Mouse (Mus musculus): ENCODE data around the gene St3gal4. TPM values are rescaled to one million over a fixed set of nuclear protein-coding genes. Genes with fewer than 3 reads are reported as not detected.

St3gal4 gene
- polyA plus RNA-seq, 1 experiment from 2014 or later, result 11.7 TPM

- WGBS, result 62% methylated on average over 2 of the region's 2 CpGs
- ATAC-seq (replicated peaks; ENCODE audit: low FRiP score, low read depth) (no peak), DNase-seq (ENCODE audit: low spot score) (no peak)
- no peak overlapping the region for H3K4me2 ChIP-seq (ENCODE audit: low read length)
- H3K9me3 ChIP-seq (replicated peaks; ENCODE audit: low read length), result no peaks in the 10 kb centered on the region
- no peaks in the 10 kb centered on the region for H3K36me3 ChIP-seq (ENCODE audit: insufficient read depth, low read length)
- no peak for TF ChIP-seq CTCF (IDR thresholded peaks at IDR 0.05; ENCODE audit: low read depth)
- H3K27ac ChIP-seq, result no peak overlapping the region
- no peaks in the 10 kb centered on the region for H3K27me3 ChIP-seq (ENCODE audit: insufficient read depth, low read length)
- H3K4me1 ChIP-seq (replicated peaks; ENCODE audit: insufficient read depth, low read length), result no peaks in the 10 kb centered on the region
- no peak overlapping the region for H3K9ac ChIP-seq (ENCODE audit: low read depth, low read length)
- no peak overlapping the region for H3K4me3 ChIP-seq (replicated peaks; ENCODE audit: low read depth, low read length)
Observed at GRCm38 (mm10) chr9:35105438-35105837, 13.6 kb downstream of the St3gal4 start.

GRCm38 (mm10) chr9:35104711-35105110, 14.4 kb downstream of the St3gal4 start:
- H3K4me3 ChIP-seq (replicated peaks; ENCODE audit: low read depth, low read length), result no peak overlapping the region
- H3K9ac ChIP-seq (ENCODE audit: low read depth, low read length), result no peak overlapping the region
- no peaks in the 10 kb centered on the region for H3K36me3 ChIP-seq (ENCODE audit: insufficient read depth, low read length)
- no peaks in the 10 kb centered on the region for H3K9me3 ChIP-seq (replicated peaks; ENCODE audit: low read length)
- WGBS, result 80% methylated on average over 4 of the region's 4 CpGs
- no peaks in the 10 kb centered on the region for H3K27me3 ChIP-seq (ENCODE audit: insufficient read depth, low read length)
- DNase-seq (ENCODE audit: low spot score) (no peak), ATAC-seq (replicated peaks; ENCODE audit: low FRiP score, low read depth) (no peak)
- no peak for TF ChIP-seq CTCF (IDR thresholded peaks at IDR 0.05; ENCODE audit: low read depth)
- no peaks in the 10 kb centered on the region for H3K4me1 ChIP-seq (replicated peaks; ENCODE audit: insufficient read depth, low read length)
- no peak overlapping the region for H3K27ac ChIP-seq
- no peak overlapping the region for H3K4me2 ChIP-seq (ENCODE audit: low read length)

GRCm38 (mm10) chr9:35098762-35099161, 20.3 kb downstream of the St3gal4 start:
- no peak overlapping the region for H3K4me2 ChIP-seq (ENCODE audit: low read length)
- 77% methylated on average over 4 of the region's 4 CpGs for WGBS
- ATAC-seq (replicated peaks; ENCODE audit: low FRiP score, low read depth), result no peak

GRCm38 (mm10) chr9:35097901-35098300, 21.2 kb downstream of the St3gal4 start:
- H3K4me2 ChIP-seq (ENCODE audit: low read length), result no peak overlapping the region
- H3K9me3 ChIP-seq (replicated peaks; ENCODE audit: low read length), result no peaks in the 10 kb centered on the region
- ATAC-seq (replicated peaks; ENCODE audit: low FRiP score, low read depth), result no peak
- H3K27me3 ChIP-seq (ENCODE audit: insufficient read depth, low read length), result no peaks in the 10 kb centered on the region
- WGBS, result 86% methylated on average over 4 of the region's 4 CpGs
- no peaks in the 10 kb centered on the region for H3K4me1 ChIP-seq (replicated peaks; ENCODE audit: insufficient read depth, low read length)
- no peak overlapping the region for H3K4me3 ChIP-seq (replicated peaks; ENCODE audit: low read depth, low read length)
- H3K9ac ChIP-seq (ENCODE audit: low read depth, low read length), result no peak overlapping the region
- no peaks in the 10 kb centered on the region for H3K36me3 ChIP-seq (ENCODE audit: insufficient read depth, low read length)
- H3K27ac ChIP-seq, result no peak overlapping the region
- no peak for TF ChIP-seq CTCF (IDR thresholded peaks at IDR 0.05; ENCODE audit: low read depth)
- no peak for DNase-seq (ENCODE audit: low spot score)

More at GRCm38 (mm10) chr9:35098762-35099161, 20.3 kb downstream of the St3gal4 start:
- Histone ChIP-seq H3K9me3 (replicated peaks; ENCODE audit: low read length) (no peaks in the 10 kb centered on the region), H3K36me3 (ENCODE audit: insufficient read depth, low read length) (no peaks in the 10 kb centered on the region), H3K27ac (no peak overlapping the region), H3K4me3 (replicated peaks; ENCODE audit: low read depth, low read length) (no peak overlapping the region), H3K27me3 (ENCODE audit: insufficient read depth, low read length) (no peaks in the 10 kb centered on the region), H3K9ac (ENCODE audit: low read depth, low read length) (no peak overlapping the region), H3K4me1 (replicated peaks; ENCODE audit: insufficient read depth, low read length) (no peaks in the 10 kb centered on the region)
- no peak for DNase-seq (ENCODE audit: low spot score)
- TF ChIP-seq CTCF (IDR thresholded peaks at IDR 0.05; ENCODE audit: low read depth), result no peak

- no peak overlapping the region for H3K4me2 ChIP-seq (ENCODE audit: low read length)
- WGBS, result 68% methylated on average over 1 of the region's 1 CpGs
- H3K27me3 ChIP-seq (ENCODE audit: insufficient read depth, low read length), result no peaks in the 10 kb centered on the region
- H3K9ac ChIP-seq (ENCODE audit: low read depth, low read length), result no peak overlapping the region
- H3K4me3 ChIP-seq (replicated peaks; ENCODE audit: low read depth, low read length), result no peak overlapping the region
- no peak for TF ChIP-seq CTCF (IDR thresholded peaks at IDR 0.05; ENCODE audit: low read depth)
- ATAC-seq (replicated peaks; ENCODE audit: low FRiP score, low read depth) (no peak), DNase-seq (ENCODE audit: low spot score) (no peak)
- H3K9me3 ChIP-seq (replicated peaks; ENCODE audit: low read length), result no peaks in the 10 kb centered on the region
- H3K27ac ChIP-seq, result no peak overlapping the region
- H3K36me3 ChIP-seq (ENCODE audit: insufficient read depth, low read length), result no peaks in the 10 kb centered on the region
- H3K4me1 ChIP-seq (replicated peaks; ENCODE audit: insufficient read depth, low read length), result no peaks in the 10 kb centered on the region
Observed at GRCm38 (mm10) chr9:35095726-35096125, 23.3 kb downstream of the St3gal4 start.

- TF ChIP-seq CTCF (IDR thresholded peaks at IDR 0.05; ENCODE audit: low read depth), result no peak
- H3K4me2 ChIP-seq (ENCODE audit: low read length), result no peak overlapping the region
- DNase-seq (ENCODE audit: low spot score) (no peak), ATAC-seq (replicated peaks; ENCODE audit: low FRiP score, low read depth) (no peak)
- no peak overlapping the region for H3K4me3 ChIP-seq (replicated peaks; ENCODE audit: low read depth, low read length)
- no peaks in the 10 kb centered on the region for H3K4me1 ChIP-seq (replicated peaks; ENCODE audit: insufficient read depth, low read length)
- no peak overlapping the region for H3K27ac ChIP-seq
- H3K36me3 ChIP-seq (ENCODE audit: insufficient read depth, low read length), result no peaks in the 10 kb centered on the region
- H3K9me3 ChIP-seq (replicated peaks; ENCODE audit: low read length), result no peaks in the 10 kb centered on the region
- H3K9ac ChIP-seq (ENCODE audit: low read depth, low read length), result no peak overlapping the region
- WGBS, result 91% methylated on average over 3 of the region's 3 CpGs
- no peaks in the 10 kb centered on the region for H3K27me3 ChIP-seq (ENCODE audit: insufficient read depth, low read length)
Observed at GRCm38 (mm10) chr9:35093350-35093749, 25.7 kb downstream of the St3gal4 start.

GRCm38 (mm10) chr9:35092904-35093303, 26.2 kb downstream of the St3gal4 start:
- no peak overlapping the region for H3K9ac ChIP-seq (ENCODE audit: low read depth, low read length)
- no peaks in the 10 kb centered on the region for H3K9me3 ChIP-seq (replicated peaks; ENCODE audit: low read length)
- DNase-seq (ENCODE audit: low spot score) (no peak), ATAC-seq (replicated peaks; ENCODE audit: low FRiP score, low read depth) (no peak)
- H3K4me2 ChIP-seq (ENCODE audit: low read length), result no peak overlapping the region
- 92% methylated on average over 2 of the region's 2 CpGs for WGBS
- no peak for TF ChIP-seq CTCF (IDR thresholded peaks at IDR 0.05; ENCODE audit: low read depth)
- H3K27ac ChIP-seq, result no peak overlapping the region
- H3K4me3 ChIP-seq (replicated peaks; ENCODE audit: low read depth, low read length), result no peak overlapping the region
- no peaks in the 10 kb centered on the region for H3K36me3 ChIP-seq (ENCODE audit: insufficient read depth, low read length)
- H3K27me3 ChIP-seq (ENCODE audit: insufficient read depth, low read length), result no peaks in the 10 kb centered on the region
- H3K4me1 ChIP-seq (replicated peaks; ENCODE audit: insufficient read depth, low read length), result no peaks in the 10 kb centered on the region

All from kidney, postnatal 0 days (tissue).